Mouse (Mus musculus) CD4-positive helper T cell, adult 2 months (primary cell): Measurements from ENCODE around the gene Alg9.
A peak's percentile ranks its signal among the peaks of the same experiment; 100 is the strongest.
"Not testable (repeated sequence)": the region's sequence is repeated elsewhere in the genome, so short reads cannot be mapped to it uniquely, and the experiment has no call there.

Source experiments
- DNase-seq: peaks from one replicate; pipeline ENCODE4 v3.0.0-alpha.2; 2012; ENCODE audit warnings: low read depth, missing footprints, low spot score

The Alg9 gene

GRCm38 (mm10) chr9:50815666-50816065, 40.8 kb downstream of the Alg9 start:
- DNase-seq: no peak

GRCm38 (mm10) chr9:50816512-50816911, 41.7 kb downstream of the Alg9 start:
- DNase-seq: no peak

- DNase-seq: no peak
Observed at GRCm38 (mm10) chr9:50818050-50818449, 43.2 kb downstream of the Alg9 start.

GRCm38 (mm10) chr9:50819716-50820115, 44.9 kb downstream of the Alg9 start:
- no peak for DNase-seq

GRCm38 (mm10) chr9:50821651-50822050, 46.8 kb downstream of the Alg9 start:
- DNase-seq: no peak

GRCm38 (mm10) chr9:50822216-50822615, 47.4 kb downstream of the Alg9 start:
- no peak for DNase-seq

- no peak for DNase-seq
Observed at GRCm38 (mm10) chr9:50823779-50824453, 49.1 kb downstream of the Alg9 start.

- DNase-seq: no peak
Observed at GRCm38 (mm10) chr9:50831514-50831913, 56.7 kb downstream of the Alg9 start.

- DNase-seq: no peak
Observed at GRCm38 (mm10) chr9:50832162-50832561, 57.3 kb downstream of the Alg9 start.

- DNase-seq: not testable (repeated sequence)
Observed at GRCm38 (mm10) chr9:50832582-50832981, 57.8 kb downstream of the Alg9 start.

GRCm38 (mm10) chr9:50833786-50834185, 59.0 kb downstream of the Alg9 start:
- no peak for DNase-seq

GRCm38 (mm10) chr9:50835068-50835705, 60.4 kb downstream of the Alg9 start:
- DNase-seq: no peak

GRCm38 (mm10) chr9:50836097-50836496, 61.3 kb downstream of the Alg9 start:
- DNase-seq: peak; percentile 45

GRCm38 (mm10) chr9:50841079-50841789, 66.4 kb downstream of the Alg9 start:
- no peak for DNase-seq

- no peak for DNase-seq
Observed at GRCm38 (mm10) chr9:50845081-50845480, 70.3 kb downstream of the Alg9 start, which contains the start of gene Ppp2r1b. Ppp2r1b (plus strand) TSS chr9:50845301.

GRCm38 (mm10) chr9:50845547-50845946, 70.7 kb downstream of the Alg9 start:
- DNase-seq: no peak

- DNase-seq: no peak
Observed at GRCm38 (mm10) chr9:50847133-50847532, 72.3 kb downstream of the Alg9 start.

GRCm38 (mm10) chr9:50847606-50848368, 73.0 kb downstream of the Alg9 start:
- DNase-seq: no peak

- DNase-seq: no peak
Observed at GRCm38 (mm10) chr9:50848821-50849220, 74.0 kb downstream of the Alg9 start.

- peak; percentile 79 for DNase-seq
Observed at GRCm38 (mm10) chr9:50849249-50849648, 74.4 kb downstream of the Alg9 start.

- no peak for DNase-seq
Observed at GRCm38 (mm10) chr9:50849755-50850154, 74.9 kb downstream of the Alg9 start.

GRCm38 (mm10) chr9:50850271-50850670, 75.5 kb downstream of the Alg9 start:
- DNase-seq: no peak
